Mouse (Mus musculus) megakaryocyte progenitor cell, adult 5-6 weeks (primary cell): ENCODE results near the gene Sema6c. TPM values are rescaled to one million over a fixed set of nuclear protein-coding genes. Genes with fewer than 3 reads are reported as not detected.
"Not testable (repeated sequence)": the region's sequence is repeated elsewhere in the genome, so short reads cannot be mapped to it uniquely, and the experiment has no call there.

Experiments
- ATAC-seq: replicated peaks from 2 replicates; pipeline ENCODE4 v1.8.0; 2016; ENCODE audit warnings: mild to moderate bottlenecking, moderate TSS enrichment, inconsistent platforms; ENCODE audit not compliant: poor library complexity
- total RNA-seq, 2 experiments: library from RNA; stranded (forward) in 1 of 2; stranded (reverse) in 1 of 2; fragments of 157-497, 149-512 nt in 1 of 2; fragments of 200-1000 nt in 1 of 2; gene quantifications; 2 replicates each; pipeline versions ENCODE4 v1.2.3 to v1.2.4; 2015 to 2017

Sema6c gene
- total RNA-seq, 2 experiments from 2014 or later, result 0.05 TPM; not detected in 1

DNA sequence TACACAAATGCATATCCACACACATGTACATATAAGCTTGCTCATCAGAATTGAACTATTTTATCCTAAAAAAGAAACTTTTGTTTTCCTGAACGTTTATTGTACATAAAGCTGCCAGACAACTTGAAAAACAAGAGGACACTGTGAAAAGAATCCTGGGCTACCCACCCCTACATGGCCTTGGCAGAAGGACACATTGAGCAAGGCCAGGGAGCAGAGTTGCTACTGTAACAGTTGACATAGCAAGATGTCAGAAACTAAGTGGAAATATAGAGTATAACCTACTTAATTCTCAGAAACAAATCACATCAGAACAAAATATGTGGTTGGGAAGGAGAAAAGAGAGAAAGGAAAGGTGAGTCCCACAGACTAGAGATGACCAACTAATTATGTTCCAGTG, 21.6 kb downstream of the Sema6c start:
- ATAC-seq, result no peak

DNA sequence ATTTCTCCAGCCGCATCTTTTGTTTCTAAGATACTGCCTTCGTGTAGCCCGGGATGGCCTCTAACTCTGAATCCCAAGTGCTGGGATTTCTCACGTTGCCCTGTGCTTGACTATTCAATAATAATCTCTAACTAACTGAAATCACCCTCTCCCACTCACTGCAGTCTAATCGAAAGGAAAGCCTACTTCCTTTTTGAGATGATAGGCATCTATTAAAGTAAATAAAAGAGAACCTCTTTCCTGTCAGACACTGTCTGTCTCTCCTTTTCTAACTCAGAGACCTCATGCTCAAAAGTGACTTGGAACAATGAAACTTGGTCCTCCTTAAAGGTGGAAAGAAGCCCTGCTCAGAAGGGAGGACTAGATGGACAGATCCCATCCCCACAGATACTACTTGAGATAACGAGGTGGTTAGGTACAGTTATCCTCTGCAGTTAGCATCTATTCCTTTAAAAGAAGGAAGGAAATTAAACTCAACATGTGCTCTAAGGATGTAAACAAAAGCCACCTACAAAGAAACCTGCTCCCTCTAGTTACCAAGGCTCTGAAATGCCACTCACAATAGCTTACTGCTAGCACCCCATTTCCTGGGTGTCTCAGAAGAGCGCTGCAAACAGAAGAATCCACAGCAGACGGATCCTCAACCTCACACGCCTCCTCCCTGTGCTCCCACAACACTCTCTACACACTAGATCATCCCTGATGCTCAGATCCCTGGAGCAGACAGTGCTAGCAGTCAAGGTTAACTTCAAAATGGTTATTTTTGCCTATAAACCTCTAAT, 24.7 kb downstream of the Sema6c start:
- ATAC-seq, result no peak

DNA sequence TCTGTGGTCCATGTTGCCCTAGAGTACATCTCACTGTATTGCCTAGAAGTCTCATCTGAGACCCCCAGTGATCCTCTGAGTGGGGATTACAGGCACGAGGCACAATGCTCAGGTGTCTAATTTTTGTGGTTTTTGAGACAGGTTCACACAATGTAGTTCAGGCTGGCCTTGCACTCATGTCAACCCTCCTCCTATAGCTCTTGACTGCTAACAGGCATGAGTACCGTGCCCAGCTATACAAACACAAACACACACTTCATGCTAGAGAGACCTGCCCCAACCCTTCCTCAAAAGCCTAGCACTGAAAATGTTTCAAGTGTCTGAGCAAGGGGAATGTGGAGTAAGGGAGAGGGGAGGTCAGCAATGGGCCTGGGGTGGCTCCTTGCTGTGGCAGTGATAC, 25.8 kb downstream of the Sema6c start:
- ATAC-seq, result no peak

- ATAC-seq, result no peak
These were observed 26.6 kb downstream of the Sema6c start for GRCm38 (mm10) chr3:95186888-95187287.

- no peak for ATAC-seq
These were observed 34.5 kb downstream of the Sema6c start for GRCm38 (mm10) chr3:95194721-95195135.

DNA sequence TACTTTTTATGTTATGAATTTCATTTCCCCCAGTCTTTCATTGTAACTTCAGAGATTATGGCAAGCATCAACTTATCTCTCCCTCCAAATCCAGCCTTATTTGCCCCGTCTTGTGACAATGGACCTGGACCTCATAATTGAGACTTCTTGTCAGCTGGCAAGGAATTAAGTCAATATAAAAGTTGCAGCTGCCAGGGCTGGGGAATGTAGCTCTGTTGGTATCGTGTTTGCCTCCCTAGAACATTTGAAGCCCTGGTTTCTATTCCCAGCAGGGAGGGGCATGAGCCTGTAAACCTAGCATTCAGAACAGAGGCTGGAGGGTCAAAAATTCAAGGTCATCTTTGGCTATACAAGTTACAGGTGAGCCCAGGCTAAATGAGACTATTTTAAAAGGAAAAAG, 35.5 kb downstream of the Sema6c start:
- no peak for ATAC-seq

DNA sequence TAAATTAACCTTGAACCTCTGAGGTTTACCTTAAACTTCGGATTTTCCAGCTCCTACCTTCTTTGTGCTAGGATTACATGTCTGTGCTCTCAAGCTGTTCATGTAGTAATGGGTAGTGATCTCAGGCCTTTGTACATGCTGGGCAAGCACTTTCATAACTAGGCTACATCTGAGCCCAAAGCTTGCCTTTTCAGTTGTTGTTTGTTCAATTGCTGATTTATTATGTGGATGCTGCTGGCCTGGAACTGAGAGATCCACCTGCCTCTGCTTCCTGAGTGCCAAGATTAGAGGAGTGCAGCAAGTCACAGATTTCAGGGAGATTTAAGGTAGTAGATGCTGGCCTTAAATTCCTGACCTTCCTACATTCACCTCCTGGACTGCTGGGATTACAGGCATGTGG, 38.8 kb downstream of the Sema6c start:
- no peak for ATAC-seq

DNA sequence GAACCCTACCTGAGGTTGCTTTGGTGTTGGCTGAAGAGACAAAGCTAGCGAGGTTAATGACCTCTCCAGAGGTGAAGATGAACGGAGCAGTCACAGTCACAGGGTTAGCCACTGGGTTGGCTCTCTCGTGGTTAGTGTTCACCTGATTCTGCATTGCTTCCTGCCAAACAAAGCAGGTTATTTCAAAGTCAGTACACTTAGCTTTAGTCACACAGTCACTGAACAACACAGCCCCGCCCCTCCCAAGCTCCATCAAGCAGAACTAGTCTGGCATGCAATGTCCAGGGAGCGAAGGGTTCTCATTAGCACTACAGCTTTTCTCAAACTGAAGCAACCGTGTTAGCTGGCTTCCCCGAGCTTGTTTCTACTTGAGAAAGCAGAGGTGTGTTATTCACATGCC, 39.9 kb downstream of the Sema6c start:
- no peak for ATAC-seq

DNA sequence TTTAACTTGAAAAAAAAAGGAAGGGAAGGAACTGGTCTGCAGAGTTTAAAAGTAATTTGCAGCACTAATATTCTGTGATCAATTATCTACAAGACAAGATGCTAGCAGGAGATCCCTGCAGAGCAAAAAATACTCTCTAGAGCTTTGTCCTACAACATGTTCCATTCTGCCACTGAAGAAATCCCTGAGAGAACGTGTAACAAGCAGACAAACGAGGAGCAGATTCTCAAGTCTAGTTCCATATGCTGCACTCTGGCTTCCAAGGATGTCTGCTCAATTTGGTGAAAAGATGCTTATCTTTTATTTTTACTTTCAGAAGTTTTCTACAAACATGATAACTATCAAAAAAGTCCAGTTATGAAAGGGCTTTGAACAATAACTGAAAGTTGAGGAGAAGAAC, 40.3 kb downstream of the Sema6c start:
- no peak for ATAC-seq

GRCm38 (mm10) chr3:95203880-95204279, 43.6 kb downstream of the Sema6c start:
- ATAC-seq, result no peak

DNA sequence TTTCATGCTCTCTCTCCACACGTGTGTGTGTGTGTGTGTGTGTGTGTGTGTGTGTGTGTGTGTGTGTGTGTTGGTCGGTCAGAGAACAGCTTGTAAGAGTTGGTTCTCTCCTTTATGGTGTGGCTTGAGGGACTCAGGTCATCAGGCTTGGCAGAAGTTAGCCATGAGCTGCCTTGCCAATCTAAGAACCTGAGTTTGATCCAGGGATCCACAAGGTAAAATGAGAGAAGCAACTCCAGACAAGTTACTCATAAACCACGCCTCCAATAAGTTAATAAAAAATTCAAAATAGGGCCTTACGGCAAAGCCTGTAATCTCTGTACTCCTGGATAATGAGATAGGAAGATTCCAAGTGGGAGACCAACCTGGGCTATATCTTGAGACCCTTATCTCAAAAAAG, 48.0 kb downstream of the Sema6c start:
- no peak for ATAC-seq

GRCm38 (mm10) chr3:95210585-95210984, 50.3 kb downstream of the Sema6c start:
- ATAC-seq, result no peak

DNA sequence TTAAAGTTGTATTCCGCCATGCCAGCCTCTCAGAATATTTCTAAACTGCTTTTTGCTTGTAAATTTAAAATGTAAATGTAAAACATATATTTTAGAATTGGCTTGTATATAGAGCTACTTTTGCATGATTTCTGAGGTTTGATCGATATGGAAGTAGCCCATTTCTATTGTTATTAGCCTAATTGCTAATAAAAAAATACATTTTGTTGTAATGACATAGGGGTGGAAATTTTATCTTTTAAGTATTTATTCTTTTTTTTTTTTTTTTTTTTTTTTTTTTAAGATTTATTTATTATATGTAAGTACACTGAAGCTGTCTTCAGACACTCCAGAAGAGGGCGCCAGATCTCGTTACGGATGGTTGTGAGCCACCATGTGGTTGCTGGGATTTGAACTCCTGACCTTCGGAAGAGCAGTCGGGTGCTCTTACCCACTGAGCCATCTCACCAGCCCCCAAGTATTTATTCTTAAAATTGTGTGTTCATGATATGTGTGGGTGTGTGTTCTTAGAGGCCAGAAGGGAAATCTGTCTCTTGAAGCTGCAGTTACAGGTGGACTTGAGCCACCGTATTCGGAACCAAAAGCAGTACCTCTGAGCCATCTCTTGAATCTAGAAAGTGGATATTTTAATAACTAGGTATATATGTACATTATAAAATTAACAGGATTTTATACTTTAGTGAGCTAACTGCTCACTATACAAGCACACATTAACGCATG, 52.8 kb downstream of the Sema6c start:
- ATAC-seq, result not testable (repeated sequence)

- ATAC-seq, result no peak
These were observed 53.3 kb downstream of the Sema6c start for GRCm38 (mm10) chr3:95213609-95213975.

DNA sequence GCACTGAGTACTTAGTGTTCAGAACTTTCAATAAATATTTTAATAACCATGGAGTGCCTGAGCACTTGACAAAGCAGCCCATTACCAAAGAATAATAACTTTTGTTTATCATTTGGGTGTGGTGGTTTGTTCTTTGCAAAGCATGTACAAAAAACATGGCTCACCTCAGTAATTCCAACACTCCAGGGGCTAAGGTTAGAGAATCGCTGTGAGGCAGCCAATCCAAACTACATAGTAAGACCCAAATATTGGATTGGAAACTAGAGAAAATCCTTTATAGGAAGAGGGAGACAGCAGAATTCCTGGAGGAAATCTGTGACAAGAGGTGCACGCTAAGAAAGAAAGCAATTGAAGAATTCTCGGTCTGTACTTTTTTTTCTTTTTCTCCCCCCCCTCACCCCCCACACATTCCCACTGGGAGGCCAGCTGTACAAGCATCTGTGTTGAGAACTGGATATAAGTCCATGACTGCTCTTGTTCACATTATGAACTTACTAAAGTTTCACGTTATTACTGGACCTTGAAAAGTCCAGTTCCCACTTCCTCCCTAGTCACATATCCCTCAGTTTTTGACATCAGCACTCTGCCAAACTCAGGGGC, 56.5 kb downstream of the Sema6c start:
- 0 out of 2 replicates have a peak, but pooled peaks have one; percentile 0 for ATAC-seq

DNA sequence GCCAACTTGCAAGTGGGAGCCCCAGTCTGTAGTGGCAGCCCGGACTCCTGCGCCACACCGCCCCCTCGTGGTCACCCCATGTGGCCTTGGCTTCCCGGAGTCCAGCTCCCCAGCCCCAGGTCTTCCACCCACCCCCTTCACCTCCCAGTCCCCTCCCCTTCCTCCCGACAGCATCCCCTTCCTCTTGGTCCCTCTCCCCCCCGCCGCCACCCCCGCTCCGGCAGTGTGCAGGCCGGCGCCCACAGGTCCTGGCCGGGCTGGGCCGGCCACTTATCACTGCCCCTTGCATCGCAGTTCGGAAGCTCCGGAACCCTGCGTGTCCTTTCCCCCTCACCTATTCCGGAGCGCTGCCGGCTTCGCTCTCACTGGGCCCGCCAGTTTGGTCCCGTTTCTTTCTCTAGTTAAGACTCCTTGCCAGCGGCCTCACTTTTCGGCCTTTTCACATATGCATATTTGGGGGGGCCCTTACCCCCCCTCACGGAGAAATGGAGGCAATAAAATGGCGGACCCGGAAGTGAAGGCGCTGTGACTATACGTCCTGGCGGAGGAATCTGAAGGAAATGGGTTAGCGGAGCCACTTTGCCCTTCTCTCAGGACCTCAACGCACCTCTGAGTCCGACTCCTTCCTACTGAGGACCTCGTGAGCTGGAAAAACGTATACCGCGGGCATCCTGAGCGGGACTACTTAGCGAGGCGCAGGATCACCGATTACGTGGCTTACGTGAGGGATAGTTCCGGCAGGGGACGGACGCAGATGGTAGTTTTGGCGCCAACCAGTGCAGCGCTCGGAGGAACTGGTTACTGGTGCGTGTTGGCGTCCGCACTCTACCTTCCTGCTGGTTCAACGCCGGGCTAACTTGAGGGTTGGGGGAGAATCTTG, 57.2 kb downstream of the Sema6c start, which contains the start of gene Gabpb2:
Gene Gabpb2 (minus strand): TSS at position 662 of the 880 bp plus-strand sequence.
- ATAC-seq, result peak; percentile 87

- peak; percentile 35 for ATAC-seq
These were observed 58.3 kb downstream of the Sema6c start for GRCm38 (mm10) chr3:95218466-95219137.

- no peak for ATAC-seq
These were observed 62.8 kb downstream of the Sema6c start for GRCm38 (mm10) chr3:95223041-95223440.
